Mouse (Mus musculus) megakaryocyte, embryonic 14.5 days (primary cell): ENCODE data around the gene Kcnj6.

ENCODE experiments used
- FLI1 ChIP-seq: IDR thresholded peaks from 2 replicates; pipeline ENCODE4 v1.6.1; 2012; ENCODE audit warnings: low read length, inconsistent platforms, mixed read lengths
- GATA1 ChIP-seq: IDR thresholded peaks from 3 replicates; pipeline ENCODE4 v1.6.1; 2012; ENCODE audit warnings: mixed read lengths, low read length, inconsistent platforms, borderline replicate concordance

DNA sequence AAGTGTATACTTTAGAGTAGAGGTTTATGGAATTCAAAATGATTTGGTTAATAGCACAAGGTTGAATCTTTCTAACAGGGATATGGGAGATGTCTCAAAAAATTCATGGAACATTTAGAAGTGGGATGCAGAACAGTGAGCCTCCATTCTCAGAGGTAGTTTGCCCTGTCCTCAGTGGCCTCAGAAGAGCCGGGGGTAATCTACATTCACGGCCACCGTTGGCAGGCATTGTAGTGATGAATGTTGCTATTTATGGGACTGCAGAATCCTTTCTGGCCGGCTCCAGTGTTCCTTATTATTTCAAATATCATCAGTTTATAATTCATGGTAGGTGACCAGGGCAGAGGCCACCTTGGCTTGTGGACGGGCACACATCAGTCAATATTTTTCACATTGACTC, 174.9 kb downstream of the Kcnj6 start:
- TF ChIP-seq GATA1, result no peak
- no peak for TF ChIP-seq FLI1
